Mouse (Mus musculus) embryonic facial prominence, embryonic 15.5 days (tissue): ENCODE data around the gene Atp13a3. TPM values are rescaled to one million over a fixed set of nuclear protein-coding genes. Genes with fewer than 3 reads are reported as not detected.

Experiments
- ATAC-seq: fragments of 200-750 bp; cut with Nextera tagmentation; 2 replicates; pipeline ENCODE4 v1.8.0; 2017; ENCODE audit warnings: low read depth, moderate TSS enrichment; ENCODE audit not compliant: insufficient number of reproducible peaks, low FRiP score, low TSS enrichment
- H3K27ac ChIP-seq: fragments of 300-500 bp; sonication (generic); replicated peaks from 2 replicates; pipeline ENCODE4 v1.5.1; 2015; ENCODE audit warnings: mild to moderate bottlenecking, inconsistent platforms
- H3K27me3 ChIP-seq: fragments of 300-500 bp; sonication (generic); 2 replicates; pipeline ENCODE4 v1.6.1; 2015; ENCODE audit warnings: inconsistent platforms
- H3K36me3 ChIP-seq: fragments of 300-500 bp; sonication (generic); 2 replicates; pipeline ENCODE4 v1.6.1; 2015; ENCODE audit warnings: mild to moderate bottlenecking, inconsistent platforms
- H3K4me1 ChIP-seq: fragments of 300-500 bp; sonication (generic); 2 replicates; pipeline ENCODE4 v1.6.1; 2015; ENCODE audit warnings: inconsistent platforms
- H3K4me2 ChIP-seq: fragments of 300-500 bp; sonication (generic); replicated peaks from 2 replicates; pipeline ENCODE4 v1.6.1; 2015; ENCODE audit warnings: mild to moderate bottlenecking, inconsistent platforms
- H3K4me3 ChIP-seq: fragments of 300-500 bp; sonication (generic); replicated peaks from 2 replicates; pipeline ENCODE4 v1.5.1; 2015; ENCODE audit warnings: mild to moderate bottlenecking, inconsistent platforms
- H3K9ac ChIP-seq: fragments of 300-500 bp; sonication (generic); 2 replicates; pipeline ENCODE4 v1.6.1; 2015; ENCODE audit warnings: inconsistent platforms
- H3K9me3 ChIP-seq: fragments of 300-500 bp; sonication (generic); replicated peaks from 2 replicates; pipeline ENCODE4 v1.6.1; 2016; ENCODE audit warnings: inconsistent platforms
- WGBS: fragments of 180-500 bp; shearing (Covaris S2); methylation state at CpG from one replicate; pipeline ENCODE4 v1.1.7; 2015; 5-methylcytosine and 5-hydroxymethylcytosine counted together
- polyA plus RNA-seq: library from polyadenylated mRNA; unstranded; fragments of >200 nt; fragmentation: Nextera tagmentation; extraction: Ambion mirVana; gene quantifications from 2 replicates; pipeline ENCODE4 v1.2.1, GENCODE M21; 2015

Gene Atp13a3
- polyA plus RNA-seq, 1 experiment from 2014 or later = 10.2 TPM

DNA sequence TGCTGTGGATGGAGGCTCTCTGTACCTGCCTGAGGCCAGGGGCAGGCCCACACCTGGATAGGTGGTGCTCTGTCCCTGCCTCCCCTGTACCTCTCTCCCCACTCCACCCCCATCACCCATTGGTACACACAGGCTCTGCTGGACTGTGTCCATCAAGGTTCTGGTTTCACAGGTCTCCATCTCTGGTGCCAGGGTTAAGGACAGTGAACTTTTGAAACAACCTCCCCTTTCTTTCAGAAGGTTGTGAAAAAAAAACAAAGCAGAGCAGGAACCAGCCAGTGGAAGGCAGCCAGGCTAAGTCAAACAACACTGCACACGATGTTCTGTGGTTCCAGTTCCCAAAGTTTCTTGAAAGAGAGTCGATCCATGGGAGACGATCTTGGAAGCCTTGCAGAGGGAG lies 6.9 kb upstream of the Atp13a3 start:
- Histone ChIP-seq H3K9me3 (no peaks in the 10 kb centered on the region), H3K27ac (no peak overlapping the region), H3K4me1 (no peaks in the 10 kb centered on the region), H3K4me3 (no peak overlapping the region), H3K9ac (no peak overlapping the region), H3K27me3 (no peaks in the 10 kb centered on the region), H3K36me3 (no peaks in the 10 kb centered on the region), H3K4me2 (no peak overlapping the region)
- ATAC-seq = no peak
- 65% methylated on average over 3 of the region's 3 CpGs for WGBS

DNA sequence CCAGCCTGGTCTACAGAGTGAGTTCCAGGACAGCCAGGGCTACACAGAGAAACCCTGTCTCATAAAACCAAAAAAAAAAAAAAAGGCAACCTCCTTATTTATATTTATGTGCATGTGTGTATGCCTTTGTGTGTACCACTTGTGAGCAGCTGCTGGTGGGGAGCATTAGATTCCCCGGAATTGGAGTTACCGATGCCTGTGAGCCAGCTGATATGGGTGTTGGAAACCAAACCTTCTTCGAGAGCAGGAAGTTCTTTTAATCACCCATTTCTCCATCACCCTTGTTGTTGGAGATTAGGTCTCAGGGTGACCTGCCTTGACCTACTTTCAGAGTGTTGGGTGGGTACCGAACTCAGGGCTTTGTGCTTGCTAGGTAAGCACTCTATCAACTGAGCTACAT lies 5.1 kb upstream of the Atp13a3 start:
- no peak overlapping the region for H3K27ac ChIP-seq
- no peaks in the 10 kb centered on the region for H3K4me1 ChIP-seq
- WGBS = 90% methylated on average over 4 of the region's 4 CpGs
- H3K36me3 ChIP-seq = no peaks in the 10 kb centered on the region
- no peak for ATAC-seq
- no peaks in the 10 kb centered on the region for H3K9me3 ChIP-seq
- no peak overlapping the region for H3K4me3 ChIP-seq
- H3K4me2 ChIP-seq = no peak overlapping the region
- H3K27me3 ChIP-seq = no peaks in the 10 kb centered on the region
- no peak overlapping the region for H3K9ac ChIP-seq

DNA sequence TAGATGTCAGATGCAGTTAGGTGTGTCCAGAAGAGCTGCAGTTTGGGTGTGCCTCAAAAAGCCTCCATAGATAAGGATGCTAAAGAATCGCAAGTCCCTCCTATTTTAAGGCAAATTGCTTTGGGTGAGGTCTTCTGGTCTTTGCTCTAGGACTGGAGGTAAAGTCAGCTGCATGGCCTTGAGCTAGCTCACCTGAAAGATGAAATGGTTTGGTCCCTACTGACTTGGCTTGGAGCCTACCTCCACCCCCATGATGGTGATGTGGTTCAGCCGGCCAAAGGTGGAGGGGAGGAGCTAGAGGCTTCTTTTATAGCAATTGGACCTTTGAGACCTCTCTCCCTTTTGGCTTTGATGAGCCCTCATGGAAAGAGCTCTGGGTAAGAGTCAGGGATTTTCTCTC lies 1.7 kb upstream of the Atp13a3 start:
- Histone ChIP-seq H3K36me3 (no peaks in the 10 kb centered on the region), H3K27ac (no peak overlapping the region), H3K27me3 (no peaks in the 10 kb centered on the region), H3K9ac (no peak overlapping the region), H3K4me3 (no peak overlapping the region), H3K9me3 (no peaks in the 10 kb centered on the region), H3K4me1 (no peaks in the 10 kb centered on the region), H3K4me2 (no peak overlapping the region)
- 70% methylated on average over 2 of the region's 2 CpGs for WGBS
- no peak for ATAC-seq

DNA sequence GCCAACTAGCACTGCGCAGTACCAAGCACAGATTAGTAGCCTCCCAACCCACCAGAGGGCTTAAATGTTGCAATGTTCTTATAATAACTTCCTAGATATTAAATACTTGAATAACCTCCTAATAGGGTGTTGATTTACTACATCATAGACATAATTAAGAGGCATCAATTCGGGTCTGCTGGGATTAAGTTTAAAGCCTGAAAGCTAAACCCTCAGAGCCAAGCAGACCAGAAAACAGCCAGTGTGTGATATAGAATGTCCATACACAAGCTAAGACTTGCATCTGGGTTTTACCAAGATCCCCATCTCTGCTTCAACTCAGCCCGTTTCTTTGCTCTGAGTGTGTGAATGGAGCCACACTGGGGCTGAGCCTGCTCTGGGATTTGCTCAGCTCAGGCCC lies 2.2 kb downstream of the Atp13a3 start:
- no peaks in the 10 kb centered on the region for H3K4me1 ChIP-seq
- no peak overlapping the region for H3K27ac ChIP-seq
- H3K4me3 ChIP-seq = no peak overlapping the region
- WGBS = 66% methylated on average over 3 of the region's 3 CpGs
- H3K9me3 ChIP-seq = no peaks in the 10 kb centered on the region
- H3K9ac ChIP-seq = no peak overlapping the region
- H3K4me2 ChIP-seq = no peak overlapping the region
- H3K27me3 ChIP-seq = no peaks in the 10 kb centered on the region
- ATAC-seq = no peak
- H3K36me3 ChIP-seq = no peaks in the 10 kb centered on the region

DNA sequence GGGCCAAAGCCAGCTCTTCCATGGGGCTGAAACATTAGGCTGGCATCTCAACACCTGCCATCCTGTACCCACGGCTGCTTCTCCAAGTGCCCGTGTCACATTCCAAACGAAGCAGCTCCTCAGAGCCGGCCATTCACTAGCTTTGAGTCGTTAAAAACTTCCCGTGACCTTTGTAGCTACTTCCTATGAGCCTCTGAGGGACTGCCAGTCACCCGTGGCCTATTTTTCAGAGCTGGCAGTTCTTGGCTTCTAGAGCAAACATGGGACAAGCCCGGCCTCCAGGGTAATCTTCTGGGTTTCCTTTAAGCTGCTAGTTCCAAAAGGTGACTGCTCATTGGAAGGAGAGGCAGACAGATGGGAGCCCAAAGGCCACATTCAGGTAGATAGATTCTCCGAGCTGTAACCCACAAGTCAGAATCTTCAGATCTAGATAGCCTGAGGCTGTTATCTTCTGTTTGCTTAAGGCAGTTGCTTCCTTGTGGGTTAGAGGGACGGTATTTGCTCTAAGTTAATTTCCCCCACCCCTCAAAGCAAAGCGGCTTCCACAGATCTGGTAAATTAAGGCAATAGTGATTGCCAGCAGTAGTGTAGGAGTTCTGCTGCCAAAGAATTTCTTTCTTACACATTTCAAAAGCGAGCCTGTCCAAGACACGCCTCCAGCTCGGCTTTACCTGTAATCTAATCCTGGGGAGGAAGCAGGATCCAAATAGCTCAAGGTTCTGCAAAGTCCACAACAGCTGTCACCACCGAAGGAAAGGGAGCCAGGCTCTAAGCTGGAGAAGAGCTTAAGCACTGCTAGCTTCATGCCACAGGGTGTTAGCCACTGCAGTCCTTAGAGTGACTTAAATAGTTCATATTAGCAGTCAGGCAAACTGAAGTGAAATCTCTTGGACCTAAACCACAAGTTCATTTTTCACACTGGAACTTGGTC lies 8.4 kb downstream of the Atp13a3 start:
- no peaks in the 10 kb centered on the region for H3K9me3 ChIP-seq
- no peak overlapping the region for H3K9ac ChIP-seq
- peaks cover 10% of the 10 kb centered on the region; the same call in 1 of the 2 replicates for H3K4me1 ChIP-seq
- H3K36me3 ChIP-seq = no peaks in the 10 kb centered on the region
- H3K27ac ChIP-seq = peak overlapping the region; percentile 55
- WGBS = 30% methylated on average over 15 of the region's 15 CpGs
- 0 out of 2 replicates have a peak, but pooled peaks have one; percentile 65 for ATAC-seq
- H3K4me2 ChIP-seq = no peak overlapping the region
- no peaks in the 10 kb centered on the region for H3K27me3 ChIP-seq
- H3K4me3 ChIP-seq = no peak overlapping the region

DNA sequence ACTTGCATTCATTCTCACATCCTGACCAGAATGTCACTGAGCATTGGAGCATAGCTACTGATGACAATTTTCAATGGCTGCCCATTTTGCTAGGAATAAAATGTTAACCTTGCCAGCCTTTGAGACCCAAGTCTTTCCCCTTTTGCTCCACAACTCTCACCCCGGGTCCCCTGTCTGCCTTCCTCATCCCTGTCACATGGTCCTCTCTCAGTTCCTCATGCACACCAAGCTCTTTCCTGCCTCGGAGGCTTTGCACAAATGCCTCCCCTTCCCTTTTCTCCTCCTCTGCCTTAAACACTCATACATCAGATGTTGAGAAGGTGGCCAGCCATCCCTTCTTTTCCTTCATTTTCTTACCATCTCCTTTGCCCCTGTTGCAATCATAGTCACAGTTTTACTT lies 10.6 kb downstream of the Atp13a3 start:
- H3K9me3 ChIP-seq = no peaks in the 10 kb centered on the region
- ATAC-seq = no peak
- no peak overlapping the region for H3K4me2 ChIP-seq
- H3K36me3 ChIP-seq = no peaks in the 10 kb centered on the region
- peaks cover 10% of the 10 kb centered on the region; the same call in 1 of the 2 replicates for H3K4me1 ChIP-seq
- 75% methylated on average over 2 of the region's 2 CpGs for WGBS
- H3K27ac ChIP-seq = no peak overlapping the region
- no peaks in the 10 kb centered on the region for H3K27me3 ChIP-seq
- H3K9ac ChIP-seq = no peak overlapping the region
- no peak overlapping the region for H3K4me3 ChIP-seq

DNA sequence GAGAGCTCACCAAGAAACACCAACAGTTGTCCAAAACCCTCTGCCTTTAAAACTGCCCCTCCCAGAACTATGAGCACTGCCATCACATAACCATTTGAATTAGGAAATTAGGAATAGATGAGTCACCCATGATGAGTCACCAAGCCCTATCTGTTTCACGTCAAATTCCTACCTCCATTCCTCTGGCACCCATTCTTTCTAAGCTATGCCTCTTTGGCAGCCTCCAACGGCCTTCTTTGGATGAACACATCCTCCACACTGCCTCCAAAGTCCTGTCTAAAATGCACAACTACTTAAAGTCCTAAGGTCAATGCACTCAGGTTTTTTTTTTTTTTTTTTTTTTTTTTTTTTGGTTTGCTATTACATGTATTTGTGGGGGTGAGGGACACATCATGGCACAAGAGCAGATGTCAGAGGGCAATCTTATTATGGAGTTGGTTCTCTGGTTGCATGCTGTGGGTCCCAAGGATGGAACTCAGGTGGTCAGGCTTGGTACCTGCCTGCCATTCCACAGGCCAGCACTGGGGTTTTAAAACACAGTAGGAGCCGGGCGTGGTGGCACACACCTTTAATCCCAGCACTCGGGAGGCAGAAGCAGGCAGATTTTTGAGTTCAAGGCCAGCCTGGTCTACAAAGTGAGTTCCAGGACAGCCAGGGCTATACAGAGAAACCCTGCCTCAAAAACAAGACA lies 15.0 kb downstream of the Atp13a3 start:
- H3K36me3 ChIP-seq = 0 out of 2 replicates have a peak, but pooled peaks cover 4% of the 10 kb centered on the region
- WGBS = 79% methylated on average over 5 of the region's 5 CpGs
- no peaks in the 10 kb centered on the region for H3K27me3 ChIP-seq
- peaks cover 20% of the 10 kb centered on the region; the same call in 1 of the 2 replicates for H3K4me1 ChIP-seq
- no peak overlapping the region for H3K9ac ChIP-seq
- H3K27ac ChIP-seq = no peak overlapping the region
- H3K4me2 ChIP-seq = no peak overlapping the region
- ATAC-seq = no peak
- H3K9me3 ChIP-seq = no peaks in the 10 kb centered on the region
- H3K4me3 ChIP-seq = no peak overlapping the region

DNA sequence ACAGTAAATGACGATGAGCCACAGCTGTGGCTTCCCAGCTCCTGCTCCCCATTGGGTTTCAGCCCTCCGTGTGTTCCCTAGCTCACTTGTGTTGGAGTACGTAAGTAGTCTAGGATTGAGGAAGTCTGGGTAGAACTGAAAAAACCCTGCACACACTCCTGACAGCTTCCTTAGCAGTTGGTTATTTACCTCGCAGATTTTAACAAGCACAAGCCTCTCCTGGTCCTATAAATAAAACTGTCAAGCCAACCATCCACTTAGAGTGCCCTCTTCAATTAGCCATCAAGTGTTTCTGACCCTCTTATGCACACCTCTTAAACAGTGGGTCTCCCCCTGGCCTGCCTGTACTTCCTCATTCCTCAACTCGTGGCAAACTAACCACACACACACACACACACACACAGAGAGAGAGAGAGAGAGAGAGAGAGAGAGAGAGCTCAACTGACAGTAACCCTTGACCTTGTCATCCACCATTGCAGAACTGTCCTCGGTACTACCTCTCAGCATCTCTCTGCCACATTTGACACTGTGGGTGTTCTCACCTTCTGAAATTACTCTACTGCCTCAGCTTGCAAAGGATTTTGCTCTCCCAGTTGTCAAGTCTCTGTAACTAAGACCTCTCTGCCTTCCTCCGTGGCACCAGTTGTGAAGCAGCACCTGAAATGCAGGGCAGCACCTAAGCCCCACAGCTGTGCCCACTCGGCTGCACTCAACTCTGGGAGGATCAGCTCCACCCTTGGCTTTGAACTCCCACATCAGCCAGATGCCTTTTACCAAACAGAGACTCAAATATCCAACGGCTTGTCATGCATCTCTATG lies 15.7 kb downstream of the Atp13a3 start:
- peak overlapping the region; percentile 87 for H3K4me3 ChIP-seq
- H3K4me2 ChIP-seq = peak overlapping the region; percentile 70
- WGBS = 58% methylated on average over 9 of the region's 9 CpGs
- H3K27ac ChIP-seq = peak overlapping the region; percentile 59; the same call in 1 of the 2 replicates
- no peaks in the 10 kb centered on the region for H3K27me3 ChIP-seq
- H3K9ac ChIP-seq = no peak overlapping the region
- 0 out of 2 replicates have a peak, but pooled peaks cover 4% of the 10 kb centered on the region for H3K36me3 ChIP-seq
- no peaks in the 10 kb centered on the region for H3K9me3 ChIP-seq
- H3K4me1 ChIP-seq = peaks cover 20% of the 10 kb centered on the region; the same call in 1 of the 2 replicates
- no peak for ATAC-seq

DNA sequence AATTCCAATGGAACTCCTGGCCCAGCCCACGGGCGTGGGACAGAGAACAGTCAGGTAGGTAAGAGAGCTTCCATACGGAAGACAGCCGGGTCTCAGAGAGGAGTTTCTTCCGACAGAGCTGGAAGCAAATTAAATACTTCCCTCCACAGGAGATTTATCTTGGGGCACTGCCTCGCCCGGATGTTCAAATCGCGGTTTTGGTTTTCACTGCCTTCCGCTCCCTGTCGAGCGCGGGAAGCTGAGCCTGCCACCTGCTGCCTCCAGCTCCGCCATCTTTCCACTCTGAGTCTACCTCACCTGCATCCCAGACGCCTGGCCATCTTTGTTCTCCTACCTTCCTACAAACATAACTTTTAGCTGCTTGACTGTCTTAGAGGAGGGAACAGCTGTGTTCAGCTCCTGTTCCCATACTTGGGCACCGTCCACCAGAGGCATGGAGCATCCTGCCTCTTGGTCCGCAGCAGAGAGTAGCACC lies 16.5 kb downstream of the Atp13a3 start:
- ATAC-seq = no peak; the same call in 1 of the 2 replicates
- peak overlapping the region; percentile 87 for H3K4me3 ChIP-seq
- peak overlapping the region; percentile 65 for H3K9ac ChIP-seq
- peak overlapping the region; percentile 70 for H3K4me2 ChIP-seq
- no peaks in the 10 kb centered on the region for H3K9me3 ChIP-seq
- H3K27ac ChIP-seq = peak overlapping the region; percentile 59
- H3K4me1 ChIP-seq = peaks cover 20% of the 10 kb centered on the region; the same call in 1 of the 2 replicates
- no peaks in the 10 kb centered on the region for H3K27me3 ChIP-seq
- 0 out of 2 replicates have a peak, but pooled peaks cover 4% of the 10 kb centered on the region for H3K36me3 ChIP-seq
- 7% methylated on average over 17 of the region's 17 CpGs for WGBS

DNA sequence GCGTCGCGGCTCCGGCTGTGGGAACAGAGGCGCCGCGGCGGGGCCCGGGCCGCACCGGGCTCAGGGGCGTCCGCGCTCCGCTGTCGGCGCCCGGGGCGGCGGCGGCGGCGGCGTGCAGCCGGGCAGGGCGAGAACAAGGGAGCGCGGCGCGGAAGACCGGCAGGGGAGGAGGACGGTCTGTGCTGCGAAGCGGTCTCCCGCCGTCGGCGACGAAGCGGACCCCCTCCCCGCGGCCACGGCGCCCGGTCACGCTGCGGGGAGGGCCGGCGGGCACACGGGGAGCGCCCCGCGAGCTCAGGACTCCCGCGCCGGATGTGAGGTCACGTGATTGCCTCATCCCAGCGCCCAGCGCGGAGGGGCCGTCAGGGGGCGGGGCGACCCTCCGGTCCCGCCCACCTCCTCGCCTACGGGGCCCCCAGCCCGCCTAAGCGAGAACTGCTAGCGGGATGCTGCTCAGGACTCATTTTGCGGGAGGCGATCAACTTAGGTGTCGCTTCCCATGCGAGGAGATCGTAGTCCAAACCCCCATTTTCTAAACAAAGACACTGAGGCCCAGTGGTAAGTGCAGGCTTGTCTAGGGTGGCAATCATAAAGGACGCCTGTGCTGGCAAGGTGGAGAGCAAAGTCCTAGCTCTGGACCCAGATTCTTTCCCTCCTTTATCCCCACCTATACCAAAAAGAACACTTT lies 17.1 kb downstream of the Atp13a3 start:
- peak; percentile 92 for ATAC-seq
- WGBS = under 1% methylated on average over 60 of the region's 76 CpGs
- Histone ChIP-seq H3K9ac (peak overlapping the region; percentile 65), H3K36me3 (0 out of 2 replicates have a peak, but pooled peaks cover 4% of the 10 kb centered on the region), H3K27ac (peak overlapping the region; percentile 59), H3K4me3 (peak overlapping the region; percentile 87), H3K4me2 (peak overlapping the region; percentile 70), H3K27me3 (no peaks in the 10 kb centered on the region), H3K9me3 (no peaks in the 10 kb centered on the region), H3K4me1 (peaks cover 20% of the 10 kb centered on the region; the same call in 1 of the 2 replicates)
